Mouse (Mus musculus): ENCODE results near the gene Med18. TPM values are rescaled to one million over a fixed set of nuclear protein-coding genes. Genes with fewer than 3 reads are reported as not detected.
A peak's percentile ranks its signal among the peaks of the same experiment; 100 is the strongest.

The Med18 gene
- total and polyA plus RNA-seq, 3 experiments = 13.4 to 32.9 TPM; not detected in 1

GRCm38 (mm10) chr4:132432717-132433372 lies 30.9 kb downstream of the Med18 start:
- Histone ChIP-seq H3K9me3 (replicated peaks; ENCODE audit: insufficient read depth, low read length) (no peaks in the 10 kb centered on the region), H3K4me1 (ENCODE audit: control insufficient read depth in 1 of 2, insufficient read depth in 2 of 2, low read length in 2 of 2) (peaks cover 4 to 30% of the 10 kb centered on the region in 2 experiments; a peak in 3 of 4 replicates), H3K27ac (ENCODE audit: control insufficient read depth, low read depth, low read length) (no peak overlapping the region), H3K4me3 (ENCODE audit: control insufficient read depth in 1 of 2, insufficient read depth in 1 of 2, low read depth in 2 of 2, low read length in 2 of 2) (no peak overlapping the region), H3K27me3 (ENCODE audit: control insufficient read depth in 1 of 2, insufficient read depth in 2 of 2, low read length in 2 of 2) (no peaks in the 10 kb centered on the region), H3K9ac (ENCODE audit: control insufficient read depth, low read depth, low read length, poor library complexity, severe bottlenecking) (no peak overlapping the region), H3K79me2 (ENCODE audit: control insufficient read depth, insufficient read depth, low read length, poor library complexity) (no peaks in the 10 kb centered on the region), H3K36me3 (ENCODE audit: control insufficient read depth in 1 of 2, insufficient read depth in 2 of 2, low read length in 2 of 2) (peaks cover 0 to 19% of the 10 kb centered on the region in 2 experiments; a peak in 2 of 4 replicates)
- no peak for TF ChIP-seq NRF1 (IDR thresholded peaks at IDR 0.05; ENCODE audit: insufficient read depth, low read depth, low read length, poor library complexity, severe bottlenecking)
- TF ChIP-seq ZNF384 (IDR thresholded peaks at IDR 0.05; ENCODE audit: low read depth, low read length) = peak; percentile 98
- no peak for TF ChIP-seq CTCF (IDR thresholded peaks at IDR 0.05 in 2 of 3, conservative IDR thresholded peaks at IDR 0.05 in 1 of 3; ENCODE audit: control insufficient read depth in 1 of 3, insufficient read depth in 1 of 3, low read depth in 2 of 3, low read length in 3 of 3, poor library complexity in 1 of 3, severe bottlenecking in 1 of 3)
- TF ChIP-seq POLR2A (IDR thresholded peaks at IDR 0.05; ENCODE audit: control insufficient read depth in 1 of 2, insufficient read depth in 1 of 2, low read depth in 1 of 2, low read length in 2 of 2, poor library complexity in 1 of 2) = no peak
- no peak for DNase-seq (ENCODE audit: low read depth, low spot score)

- Histone ChIP-seq H3K27ac (ENCODE audit: control insufficient read depth, low read depth, low read length) (peak overlapping the region; percentile 29), H3K4me1 (ENCODE audit: control insufficient read depth in 1 of 2, insufficient read depth in 2 of 2, low read length in 2 of 2) (peaks cover 10 to 41% of the 10 kb centered on the region in 2 experiments; a peak in 3 of 4 replicates), H3K9ac (ENCODE audit: control insufficient read depth, low read depth, low read length, poor library complexity, severe bottlenecking) (no peak overlapping the region), H3K79me2 (ENCODE audit: control insufficient read depth, insufficient read depth, low read length, poor library complexity) (no peaks in the 10 kb centered on the region; the same call in 1 of the 2 replicates), H3K4me3 (ENCODE audit: control insufficient read depth in 1 of 2, insufficient read depth in 1 of 2, low read depth in 2 of 2, low read length in 2 of 2) (no peak overlapping the region), H3K9me3 (replicated peaks; ENCODE audit: insufficient read depth, low read length) (no peaks in the 10 kb centered on the region), H3K36me3 (ENCODE audit: control insufficient read depth in 1 of 2, insufficient read depth in 2 of 2, low read length in 2 of 2) (peaks cover 0 to 33% of the 10 kb centered on the region in 2 experiments; a peak in 2 of 4 replicates), H3K27me3 (ENCODE audit: control insufficient read depth in 1 of 2, insufficient read depth in 2 of 2, low read length in 2 of 2) (no peaks in the 10 kb centered on the region)
- peak; percentile 98 for DNase-seq (ENCODE audit: low read depth, low spot score)
- peak; percentile 34; the same call in 1 of the 2 replicates for TF ChIP-seq TBP (IDR thresholded peaks at IDR 0.05; ENCODE audit: low read depth, low read length)
- TF ChIP-seq ETS1 (IDR thresholded peaks at IDR 0.05; ENCODE audit: low read depth, low read length) = peak; percentile 99
- peak; percentile 53; the same call in 1 of the 2 replicates for TF ChIP-seq HCFC1 (IDR thresholded peaks at IDR 0.05; ENCODE audit: low read depth, low read length)
- peak; percentile 67; the same call in 1 of the 2 replicates for TF ChIP-seq MYB (IDR thresholded peaks at IDR 0.05; ENCODE audit: low read depth, low read length)
- TF ChIP-seq MAZ (IDR thresholded peaks at IDR 0.05; ENCODE audit: low read depth, low read length) = peak; percentile 40; the same call in 1 of the 2 replicates
- TF ChIP-seq MAX (IDR thresholded peaks at IDR 0.05; ENCODE audit: low read length) = no peak
- no peak for TF ChIP-seq USF2 (IDR thresholded peaks at IDR 0.05; ENCODE audit: borderline replicate concordance in 1 of 2, insufficient read depth in 1 of 2, low read depth in 1 of 2, low read length in 2 of 2)
- 0 out of 2 replicates have a peak, but pooled peaks have one; percentile 62 for TF ChIP-seq JUND (IDR thresholded peaks at IDR 0.05; ENCODE audit: low read depth, low read length)
- TF ChIP-seq TAL1 (IDR thresholded peaks at IDR 0.05; ENCODE audit: low read length) = peak; percentile 99
- no peak for TF ChIP-seq GABPA (IDR thresholded peaks at IDR 0.05; ENCODE audit: low read depth, low read length)
- no peak for TF ChIP-seq UBTF (IDR thresholded peaks at IDR 0.05; ENCODE audit: borderline replicate concordance, insufficient read depth, low read depth, low read length)
- TF ChIP-seq EP300 (IDR thresholded peaks at IDR 0.05; ENCODE audit: low read depth in 1 of 2, low read length in 2 of 2) = peak; percentile 86 to 96
- TF ChIP-seq POLR2AphosphoS2 (IDR thresholded peaks at IDR 0.05; ENCODE audit: low read length) = no peak
- TF ChIP-seq MXI1 (IDR thresholded peaks at IDR 0.05; ENCODE audit: low read depth, low read length) = peak; percentile 65; the same call in 1 of the 2 replicates
- TF ChIP-seq TCF12 (IDR thresholded peaks at IDR 0.05; ENCODE audit: low read depth, low read length) = peak; percentile 99
- peak; percentile 54; the same call in 1 of the 2 replicates for TF ChIP-seq MAFK (IDR thresholded peaks at IDR 0.05; ENCODE audit: borderline replicate concordance, low read depth, low read length)
- TF ChIP-seq ZC3H11A (IDR thresholded peaks at IDR 0.05; ENCODE audit: low read depth, low read length) = peak; percentile 21; the same call in 1 of the 2 replicates
- TF ChIP-seq BHLHE40 (IDR thresholded peaks at IDR 0.05; ENCODE audit: borderline replicate concordance, low read depth, low read length) = peak; percentile 76; the same call in 1 of the 2 replicates
- peak; percentile 86 for TF ChIP-seq SIN3A (IDR thresholded peaks at IDR 0.05; ENCODE audit: low read length)
- no peak for TF ChIP-seq RAD21 (IDR thresholded peaks at IDR 0.05; ENCODE audit: low read depth, low read length)
- TF ChIP-seq ELF1 (IDR thresholded peaks at IDR 0.05; ENCODE audit: low read depth, low read length) = no peak
- no peak for TF ChIP-seq KAT2A (conservative IDR thresholded peaks at IDR 0.05; ENCODE audit: low read depth, low read length)
- peak; percentile 80 for TF ChIP-seq MEF2A (IDR thresholded peaks at IDR 0.05; ENCODE audit: extremely low read depth, insufficient replicate concordance, low read depth, low read length, poor library complexity, severe bottlenecking)
- peak; percentile 95 for TF ChIP-seq GATA1 (IDR thresholded peaks at IDR 0.05; ENCODE audit: low read depth, low read length)
- 0 out of 2 replicates have a peak, but pooled peaks have one; percentile 17 for TF ChIP-seq CHD2 (IDR thresholded peaks at IDR 0.05; ENCODE audit: low read length)
Observed at GRCm38 (mm10) chr4:132428022-132428542, 35.6 kb downstream of the Med18 start.
